Mouse (Mus musculus) stomach, postnatal 0 days (tissue): ENCODE data around the gene Adamtsl1.

Source experiments
- CTCF ChIP-seq: IDR thresholded peaks from 2 replicates; pipeline ENCODE4 v1.5.1; 2016; ENCODE audit warnings: antibody characterized with exemption, low read depth, mild to moderate bottlenecking, moderate library complexity
- EP300 ChIP-seq: optimal IDR thresholded peaks from 2 replicates; pipeline ENCODE3; 2016; ENCODE audit warnings: antibody characterized with exemption

- TF ChIP-seq CTCF = no peak
- TF ChIP-seq EP300 = no peak
Measured at GRCm38 (mm10) chr4:86177471-86177870, 663.5 kb downstream of the Adamtsl1 start.
